Mouse (Mus musculus) limb, embryonic 15.5 days (tissue): ENCODE measurements at regions not wholly inside any gene's neighbourhood (a gene's known extent, or its start where the extent isn't known, plus 50 kb on each side); places are given as distances from the start of the nearest gene placed in this dataset.

Experiments
- ATAC-seq: fragments of 200-750 bp; cut with Nextera tagmentation; 2 replicates; pipeline ENCODE4 v1.8.0; 2017; ENCODE audit warnings: low read depth, moderate TSS enrichment; ENCODE audit not compliant: insufficient number of reproducible peaks, low FRiP score, low TSS enrichment
- H3K27ac ChIP-seq: fragments of 300-500 bp; sonication (generic); 2 replicates; pipeline ENCODE4 v1.5.1; 2015; ENCODE audit warnings: moderate library complexity, mild to moderate bottlenecking, inconsistent platforms
- H3K27me3 ChIP-seq: fragments of 300-500 bp; sonication (generic); 2 replicates; pipeline ENCODE4 v1.6.1; 2015; ENCODE audit warnings: inconsistent platforms
- H3K36me3 ChIP-seq: fragments of 300-500 bp; sonication (generic); 2 replicates; pipeline ENCODE4 v1.6.1; 2015; ENCODE audit warnings: inconsistent platforms
- H3K4me1 ChIP-seq: fragments of 300-500 bp; sonication (generic); 2 replicates; pipeline ENCODE4 v1.6.1; 2015; ENCODE audit warnings: inconsistent platforms
- H3K4me2 ChIP-seq: fragments of 300-500 bp; sonication (generic); 2 replicates; pipeline ENCODE4 v1.6.1; 2015; ENCODE audit warnings: mild to moderate bottlenecking, inconsistent platforms
- H3K4me3 ChIP-seq: fragments of 300-500 bp; sonication (generic); 2 replicates; pipeline ENCODE4 v1.5.1; 2015; ENCODE audit warnings: mild to moderate bottlenecking, inconsistent platforms
- H3K9ac ChIP-seq: fragments of 300-500 bp; sonication (generic); 2 replicates; pipeline ENCODE4 v1.6.1; 2015; ENCODE audit warnings: inconsistent platforms
- H3K9me3 ChIP-seq: fragments of 300-500 bp; sonication (generic); 2 replicates; pipeline ENCODE4 v1.6.1; 2016; ENCODE audit warnings: inconsistent platforms
- WGBS: fragments of 180-500 bp; shearing (Covaris S2); methylation state at CpG from one replicate; pipeline ENCODE4 v1.1.7; 2015; 5-methylcytosine and 5-hydroxymethylcytosine counted together

DNA sequence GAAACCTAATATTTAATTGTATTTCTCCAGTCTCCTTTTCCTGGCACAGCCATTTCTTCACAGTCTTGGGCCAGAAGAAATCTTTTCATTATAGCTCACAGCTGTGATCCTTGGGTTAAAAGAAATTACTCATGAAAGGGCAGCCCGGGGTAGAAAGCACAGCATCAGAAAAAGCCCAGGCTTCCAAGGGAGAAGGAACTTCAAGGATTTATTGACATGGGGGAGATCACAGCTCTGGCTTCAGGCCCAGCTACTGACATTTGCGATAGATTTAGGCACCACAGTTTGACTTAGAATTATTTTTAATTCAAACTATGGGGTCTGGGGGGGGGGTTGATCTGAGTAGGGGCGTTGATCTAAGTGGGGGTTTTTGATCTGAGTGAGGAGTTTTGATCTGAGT lies 291.3 kb downstream of the Gm9195 start:
- Histone ChIP-seq H3K27me3 (no peaks in the 10 kb centered on the region), H3K36me3 (no peaks in the 10 kb centered on the region), H3K4me3 (no peak overlapping the region), H3K4me2 (no peak overlapping the region), H3K9me3 (no peaks in the 10 kb centered on the region), H3K4me1 (no peaks in the 10 kb centered on the region), H3K27ac (no peak overlapping the region), H3K9ac (no peak overlapping the region)
- no peak for ATAC-seq
- 48% methylated on average over 3 of the region's 3 CpGs for WGBS

DNA sequence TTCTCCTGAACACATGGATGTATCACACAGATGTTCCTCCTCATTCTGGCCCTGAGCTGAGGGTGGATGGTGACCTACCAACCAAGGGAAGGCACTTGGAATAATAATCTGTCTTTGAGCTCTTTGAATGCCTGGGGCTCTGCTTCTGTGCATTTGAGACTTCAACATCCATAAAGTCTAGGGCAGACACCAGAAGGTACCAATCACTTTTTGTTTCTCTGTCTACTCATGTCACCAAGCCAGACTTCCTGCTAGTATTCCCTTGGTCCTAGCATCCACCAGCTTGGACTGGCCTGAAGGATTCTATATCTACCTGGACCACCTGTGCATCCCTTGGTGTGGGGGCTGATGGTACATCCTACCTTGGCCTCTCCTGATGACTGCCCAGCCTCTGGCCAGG lies 291.7 kb downstream of the Gm9195 start:
- Histone ChIP-seq H3K9me3 (no peaks in the 10 kb centered on the region), H3K36me3 (no peaks in the 10 kb centered on the region), H3K27me3 (no peaks in the 10 kb centered on the region), H3K4me3 (no peak overlapping the region), H3K4me1 (no peaks in the 10 kb centered on the region), H3K27ac (no peak overlapping the region), H3K9ac (no peak overlapping the region), H3K4me2 (no peak overlapping the region)
- ATAC-seq: no peak

DNA sequence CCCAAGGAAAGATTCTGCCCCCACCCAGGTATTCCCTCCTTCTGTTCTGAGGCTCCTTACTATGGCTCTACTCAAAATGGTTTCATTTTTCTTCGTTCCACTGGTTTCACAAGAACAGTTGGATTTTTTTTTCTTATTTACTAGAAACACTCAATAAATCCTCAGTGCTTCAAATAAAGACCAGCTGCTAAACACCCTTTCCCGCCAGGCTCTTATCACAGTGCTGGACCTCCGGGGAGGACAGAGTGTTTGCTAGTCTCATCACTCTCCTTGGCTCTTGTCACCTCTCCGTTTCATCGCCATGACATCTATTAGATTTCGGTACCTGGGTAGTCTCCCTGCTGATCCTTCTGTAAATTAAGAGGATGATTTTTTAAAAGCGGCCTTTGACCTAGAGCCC lies 293.7 kb downstream of the Gm9195 start:
- H3K9ac ChIP-seq: no peak overlapping the region
- H3K36me3 ChIP-seq: no peaks in the 10 kb centered on the region
- H3K4me1 ChIP-seq: no peaks in the 10 kb centered on the region
- ATAC-seq: no peak
- no peak overlapping the region for H3K27ac ChIP-seq
- H3K4me3 ChIP-seq: no peak overlapping the region
- H3K9me3 ChIP-seq: no peaks in the 10 kb centered on the region
- no peaks in the 10 kb centered on the region for H3K27me3 ChIP-seq
- WGBS: 36% methylated on average over 7 of the region's 7 CpGs
- H3K4me2 ChIP-seq: no peak overlapping the region

DNA sequence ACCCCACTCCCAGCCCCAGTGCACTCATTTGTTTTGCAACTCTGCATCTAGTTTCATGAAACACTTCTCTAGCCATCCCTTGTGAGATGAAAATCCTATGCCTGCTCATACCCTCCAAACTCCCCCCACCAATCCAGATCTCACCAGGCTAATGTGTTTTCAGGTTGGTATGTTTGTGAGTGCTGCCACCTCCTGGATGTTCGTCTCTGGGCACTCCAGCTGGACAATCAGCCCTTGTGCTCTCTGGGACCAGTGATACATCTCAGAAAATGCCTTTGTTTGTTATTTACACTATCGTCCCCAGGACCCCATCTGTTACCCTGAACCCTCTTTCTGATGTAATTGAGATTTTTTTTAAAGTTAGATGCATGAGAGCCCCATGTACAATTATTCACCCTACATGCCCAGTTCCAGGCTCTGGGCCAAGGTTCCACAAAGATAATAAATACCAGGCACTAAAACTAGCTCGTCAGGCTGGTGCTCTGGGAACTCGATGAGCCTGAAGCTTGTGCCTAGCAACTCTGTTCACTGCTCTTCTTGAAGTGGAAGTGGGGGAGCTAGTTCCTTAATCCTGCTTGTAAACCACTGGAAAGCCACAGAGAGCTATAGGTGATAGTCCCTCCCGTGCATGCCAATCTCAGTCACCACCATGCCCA lies 304.2 kb downstream of the Gm9195 start:
- no peak overlapping the region for H3K4me3 ChIP-seq
- no peaks in the 10 kb centered on the region for H3K36me3 ChIP-seq
- no peaks in the 10 kb centered on the region for H3K4me1 ChIP-seq
- no peaks in the 10 kb centered on the region for H3K9me3 ChIP-seq
- H3K27ac ChIP-seq: no peak overlapping the region
- no peak for ATAC-seq
- no peak overlapping the region for H3K4me2 ChIP-seq
- WGBS: 20% methylated on average over 5 of the region's 5 CpGs
- H3K27me3 ChIP-seq: no peaks in the 10 kb centered on the region
- no peak overlapping the region for H3K9ac ChIP-seq

DNA sequence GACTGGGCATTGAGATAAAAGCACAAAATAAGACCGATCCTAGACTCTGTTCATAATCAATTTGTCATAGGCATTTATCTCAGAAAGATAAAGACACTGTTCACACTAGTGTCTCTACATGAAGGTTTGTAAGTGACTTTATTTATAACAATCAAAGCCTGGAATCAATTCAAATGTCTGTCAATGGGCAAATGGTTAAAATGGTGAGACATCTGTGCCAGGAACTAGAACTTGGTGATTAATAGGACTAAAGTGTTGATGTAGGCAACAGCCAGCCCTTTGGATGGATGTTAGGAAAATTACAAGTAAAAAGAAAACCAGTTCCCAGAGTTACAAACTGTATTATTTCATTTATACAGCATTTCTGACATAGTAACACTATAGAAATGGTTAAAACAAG lies 315.9 kb downstream of the Gm9195 start:
- 94% methylated on average over 1 of the region's 1 CpGs for WGBS
- H3K4me3 ChIP-seq: no peak overlapping the region
- no peak overlapping the region for H3K27ac ChIP-seq

DNA sequence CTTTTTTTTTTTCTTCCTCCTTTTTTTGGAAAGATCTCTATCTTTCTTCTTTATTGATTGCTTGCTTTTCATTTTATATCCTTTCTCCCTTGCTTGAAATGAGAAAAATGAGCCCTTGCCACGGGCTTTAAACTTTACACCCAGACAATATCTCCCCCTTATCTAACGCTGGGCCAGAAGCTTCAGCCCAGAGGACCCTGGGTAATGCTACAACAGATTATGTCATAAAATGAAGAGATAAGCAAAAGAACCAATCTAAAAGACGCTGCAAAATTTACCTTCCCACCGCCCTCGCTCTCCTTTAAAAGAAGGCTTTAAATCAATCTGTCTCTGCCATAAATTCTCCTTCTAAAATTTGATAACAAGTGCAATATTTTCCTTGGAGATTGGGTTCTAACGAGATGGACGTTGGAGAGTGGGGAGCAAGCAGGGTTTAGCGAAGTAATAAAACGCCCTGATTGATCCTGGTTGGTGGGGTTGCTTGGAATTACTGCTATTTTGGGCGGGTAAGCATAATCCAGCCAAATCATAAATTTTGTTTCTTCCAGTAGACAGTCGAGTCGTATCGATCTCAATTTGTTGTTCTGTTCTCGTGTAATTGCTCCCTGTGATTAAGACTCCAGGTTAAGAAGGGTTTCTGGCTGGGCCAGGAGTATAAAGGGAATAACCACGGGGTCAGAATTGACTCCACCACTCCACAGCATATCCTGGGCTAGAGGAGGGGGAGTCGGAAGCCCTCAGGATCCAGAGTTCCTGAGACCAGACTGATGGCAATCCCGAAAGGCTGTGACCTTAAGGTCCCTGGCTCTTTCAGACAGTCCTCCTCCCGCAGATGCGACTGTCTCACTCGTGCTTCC lies 318.9 kb downstream of the Gm9195 start:
- Histone ChIP-seq H3K4me1 (peaks cover 4% of the 10 kb centered on the region; the same call in 1 of the 2 replicates), H3K4me2 (no peak overlapping the region), H3K9me3 (no peaks in the 10 kb centered on the region), H3K36me3 (no peaks in the 10 kb centered on the region), H3K27me3 (0 out of 2 replicates have a peak, but pooled peaks cover 3% of the 10 kb centered on the region), H3K27ac (no peak overlapping the region), H3K9ac (no peak overlapping the region), H3K4me3 (no peak overlapping the region)
- 37% methylated on average over 20 of the region's 20 CpGs for WGBS
- ATAC-seq: no peak

More for the DNA sequence above, 315.9 kb downstream of the Gm9195 start:
- H3K27me3 ChIP-seq: 0 out of 2 replicates have a peak, but pooled peaks cover 3% of the 10 kb centered on the region
- no peaks in the 10 kb centered on the region for H3K36me3 ChIP-seq
- no peaks in the 10 kb centered on the region for H3K9me3 ChIP-seq
- no peak overlapping the region for H3K9ac ChIP-seq
- H3K4me1 ChIP-seq: peaks cover 4% of the 10 kb centered on the region; the same call in 1 of the 2 replicates
- H3K4me2 ChIP-seq: no peak overlapping the region
- ATAC-seq: no peak

DNA sequence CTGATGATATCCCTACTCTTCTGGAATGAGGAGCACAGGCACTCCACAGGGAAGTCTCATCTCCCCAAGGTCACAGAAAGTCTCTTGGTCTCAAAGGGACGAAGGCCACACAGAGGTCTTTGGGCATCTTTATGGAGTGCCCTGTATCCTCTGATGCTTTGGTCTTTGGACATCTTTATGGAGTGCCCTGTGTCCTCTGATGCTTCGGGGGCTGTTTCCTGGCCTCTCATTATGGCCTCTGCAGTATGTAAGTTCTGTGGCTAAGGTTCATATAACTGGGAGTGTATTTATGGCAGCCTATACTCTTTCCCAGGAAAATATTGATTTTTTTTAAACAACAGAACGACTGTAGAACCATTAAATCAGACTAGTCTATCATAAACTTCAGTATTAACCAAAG lies 319.9 kb downstream of the Gm9195 start:
- Histone ChIP-seq H3K36me3 (no peaks in the 10 kb centered on the region), H3K4me2 (no peak overlapping the region), H3K27me3 (0 out of 2 replicates have a peak, but pooled peaks cover 3% of the 10 kb centered on the region), H3K9me3 (no peaks in the 10 kb centered on the region), H3K9ac (no peak overlapping the region), H3K4me1 (peaks cover 4% of the 10 kb centered on the region; the same call in 1 of the 2 replicates), H3K27ac (no peak overlapping the region), H3K4me3 (no peak overlapping the region)
- 38% methylated on average over 3 of the region's 3 CpGs for WGBS
- ATAC-seq: no peak

DNA sequence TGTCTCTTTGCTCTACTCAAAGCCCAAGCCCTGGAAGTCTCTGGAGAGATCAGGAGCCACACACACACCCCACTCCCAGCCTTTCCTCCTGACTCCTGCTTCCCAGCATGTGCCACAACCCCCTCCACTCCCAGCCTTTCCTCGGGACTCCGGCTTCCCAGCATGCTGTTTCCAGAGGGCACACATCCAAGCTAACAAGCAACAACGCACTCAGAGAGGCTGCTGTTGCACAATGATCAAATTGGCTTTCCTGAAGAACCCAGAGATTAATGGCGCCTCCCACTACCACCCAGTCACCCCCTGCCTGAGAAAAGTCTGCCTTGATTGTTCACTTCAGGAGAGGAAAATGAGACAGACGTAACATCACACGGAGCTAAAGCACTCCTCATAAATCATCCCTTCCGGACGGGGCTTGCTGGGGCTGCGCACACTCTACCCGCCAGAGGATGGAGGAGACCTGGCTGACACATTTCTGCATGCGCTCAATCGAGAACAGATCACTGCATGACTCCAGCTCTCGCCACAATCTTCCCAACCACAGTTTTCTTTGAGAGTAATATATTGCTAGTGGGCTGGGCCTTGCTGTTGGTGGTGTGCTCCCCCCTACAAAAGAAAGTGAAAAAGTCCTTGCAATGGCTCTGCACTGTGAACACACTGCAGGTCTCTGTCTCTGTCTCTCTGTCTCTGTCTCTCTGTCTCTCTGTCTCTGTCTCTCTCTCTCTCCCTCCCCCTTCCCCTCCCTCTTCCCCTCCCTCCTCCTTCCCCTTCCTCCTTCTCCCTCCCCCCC lies 332.9 kb downstream of the Gm9195 start:
- Histone ChIP-seq H3K4me1 (peaks cover 8% of the 10 kb centered on the region), H3K4me2 (peak overlapping the region; percentile 46), H3K4me3 (peak overlapping the region; percentile 22), H3K27ac (peak overlapping the region; percentile 33; the same call in 1 of the 2 replicates), H3K36me3 (no peaks in the 10 kb centered on the region), H3K9ac (no peak overlapping the region; the same call in 1 of the 2 replicates), H3K27me3 (no peaks in the 10 kb centered on the region), H3K9me3 (no peaks in the 10 kb centered on the region)
- 5% methylated on average over 13 of the region's 13 CpGs for WGBS
- ATAC-seq: peak; percentile 48; the same call in 1 of the 2 replicates

DNA sequence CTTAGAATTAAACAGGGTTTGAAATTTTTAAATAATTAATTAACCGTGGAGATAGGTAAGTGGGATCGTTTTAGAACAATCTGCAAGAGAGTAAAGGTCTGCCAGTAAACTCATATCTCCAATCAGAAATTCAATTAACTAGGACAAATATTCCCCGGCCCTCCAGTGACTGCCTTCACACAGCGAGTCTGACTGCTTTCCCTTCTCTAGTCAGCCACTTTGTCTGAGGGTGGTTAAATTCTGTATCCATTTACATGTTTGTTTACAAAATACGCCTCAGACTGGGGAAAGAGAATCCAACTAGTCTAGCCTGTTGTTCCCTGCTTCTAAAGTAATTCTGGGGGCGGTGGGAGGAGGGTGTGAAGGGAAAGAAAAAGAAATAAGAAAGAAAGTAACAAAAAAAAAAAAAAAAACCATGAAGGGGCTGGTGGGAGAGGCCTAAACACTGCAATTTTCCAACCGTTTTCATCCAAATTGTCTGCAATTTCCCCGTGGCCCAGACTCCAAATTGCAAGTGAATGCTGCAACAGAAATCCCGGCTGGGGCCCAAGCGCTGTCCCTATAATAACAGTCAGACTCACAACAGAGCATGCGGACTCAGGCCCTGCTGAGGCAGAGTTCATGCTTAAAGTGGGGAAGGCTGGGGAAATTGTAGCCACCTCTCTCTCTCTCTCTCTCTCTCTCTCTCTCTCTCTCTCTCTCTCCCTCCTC lies 336.3 kb downstream of the Gm9195 start:
- Histone ChIP-seq H3K4me2 (no peak overlapping the region), H3K36me3 (no peaks in the 10 kb centered on the region), H3K27me3 (no peaks in the 10 kb centered on the region), H3K9me3 (no peaks in the 10 kb centered on the region), H3K4me3 (no peak overlapping the region), H3K9ac (no peak overlapping the region), H3K27ac (no peak overlapping the region), H3K4me1 (peaks cover 8% of the 10 kb centered on the region)
- ATAC-seq: no peak
- 38% methylated on average over 11 of the region's 11 CpGs for WGBS

DNA sequence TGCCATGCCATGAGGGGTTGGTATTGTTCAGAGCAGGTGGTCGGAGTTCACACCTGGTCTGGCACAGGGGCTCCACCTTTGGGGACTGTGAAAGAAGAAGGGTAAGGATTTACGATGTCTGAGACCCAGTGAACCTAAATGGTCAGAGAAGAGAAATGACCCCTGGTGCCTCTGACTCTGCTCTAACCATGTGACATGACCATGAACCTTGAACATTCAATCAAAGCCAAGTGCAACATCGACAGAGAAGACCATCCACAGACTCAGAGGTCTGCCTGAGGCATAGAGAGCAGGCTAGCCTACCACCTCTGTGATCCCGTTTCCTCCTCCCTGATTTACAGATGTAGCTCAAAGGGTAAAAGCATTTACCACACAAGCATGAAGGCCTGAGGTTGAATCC lies 340.0 kb downstream of the Gm9195 start:
- no peak overlapping the region for H3K4me3 ChIP-seq
- 63% methylated on average over 4 of the region's 4 CpGs for WGBS
- no peak overlapping the region for H3K9ac ChIP-seq
- H3K9me3 ChIP-seq: no peaks in the 10 kb centered on the region
- no peaks in the 10 kb centered on the region for H3K4me1 ChIP-seq
- no peaks in the 10 kb centered on the region for H3K36me3 ChIP-seq
- H3K4me2 ChIP-seq: no peak overlapping the region
- H3K27me3 ChIP-seq: no peaks in the 10 kb centered on the region
- no peak for ATAC-seq
- H3K27ac ChIP-seq: no peak overlapping the region

DNA sequence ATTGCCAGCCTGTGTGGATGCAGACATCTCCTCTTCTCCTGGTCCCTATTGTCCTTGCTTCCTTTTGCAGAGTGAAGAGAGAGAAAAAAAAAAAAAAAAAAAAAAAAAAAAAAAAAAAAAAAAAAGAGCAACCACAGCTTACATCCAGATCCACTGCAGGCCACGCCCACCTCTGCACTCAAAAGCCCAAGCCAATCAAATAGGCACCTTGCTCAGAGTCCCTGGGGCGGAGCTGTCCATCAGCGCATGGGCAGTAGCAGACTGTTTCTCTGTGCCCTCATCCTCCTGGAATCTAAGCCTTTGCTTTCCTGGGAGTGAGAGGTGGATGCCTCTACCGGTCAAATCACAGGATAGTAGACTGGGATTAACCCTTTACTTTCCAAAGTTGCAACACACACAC lies 342.2 kb downstream of the Gm9195 start:
- no peak for ATAC-seq
- H3K4me3 ChIP-seq: no peak overlapping the region
- no peak overlapping the region for H3K4me2 ChIP-seq
- no peaks in the 10 kb centered on the region for H3K27me3 ChIP-seq
- no peak overlapping the region for H3K27ac ChIP-seq
- 17% methylated on average over 4 of the region's 4 CpGs for WGBS
- H3K4me1 ChIP-seq: no peaks in the 10 kb centered on the region
- H3K36me3 ChIP-seq: no peaks in the 10 kb centered on the region
- no peak overlapping the region for H3K9ac ChIP-seq
- no peaks in the 10 kb centered on the region for H3K9me3 ChIP-seq
